Mouse (Mus musculus) forebrain, embryonic 15.5 days (tissue): Measurements from ENCODE around the gene Gm20379. TPM values are rescaled to one million over a fixed set of nuclear protein-coding genes. Genes with fewer than 3 reads are reported as not detected.

Experiments
- ATAC-seq: fragments of 200-750 bp; cut with Nextera tagmentation; replicated peaks from 2 replicates; pipeline ENCODE4 v1.8.0; 2017; ENCODE audit warnings: mild to moderate bottlenecking, moderate TSS enrichment, moderate library complexity
- H3K27ac ChIP-seq: fragments of 300-500 bp; sonication (generic); replicated peaks from 2 replicates; pipeline ENCODE4 v1.5.1; 2015; ENCODE audit warnings: mild to moderate bottlenecking, inconsistent platforms
- H3K27me3 ChIP-seq: fragments of 300-500 bp; sonication (generic); 2 replicates; pipeline ENCODE4 v1.6.1; 2015; ENCODE audit warnings: inconsistent platforms
- H3K36me3 ChIP-seq: fragments of 300-500 bp; sonication (generic); 2 replicates; pipeline ENCODE4 v1.6.1; 2015; ENCODE audit warnings: mild to moderate bottlenecking, inconsistent platforms
- H3K4me1 ChIP-seq: fragments of 300-500 bp; sonication (generic); 2 replicates; pipeline ENCODE4 v1.6.1; 2015; ENCODE audit warnings: inconsistent platforms
- H3K4me2 ChIP-seq: fragments of 300-500 bp; sonication (generic); replicated peaks from 2 replicates; pipeline ENCODE4 v1.6.1; 2015; ENCODE audit warnings: mild to moderate bottlenecking, inconsistent platforms
- H3K4me3 ChIP-seq: fragments of 300-500 bp; sonication (generic); 2 replicates; pipeline ENCODE4 v1.5.1; 2015; ENCODE audit warnings: mild to moderate bottlenecking, inconsistent platforms
- H3K9ac ChIP-seq: fragments of 300-500 bp; sonication (generic); replicated peaks from 2 replicates; pipeline ENCODE4 v1.6.1; 2015; ENCODE audit warnings: mild to moderate bottlenecking, inconsistent platforms
- H3K9me3 ChIP-seq: fragments of 300-500 bp; sonication (generic); 2 replicates; pipeline ENCODE4 v1.6.1; 2016; ENCODE audit warnings: inconsistent platforms
- WGBS: fragments of 180-500 bp; shearing (Covaris S2); methylation state at CpG from one replicate; pipeline ENCODE4 v1.1.7; 2015; ENCODE audit warnings: mixed read lengths; 5-methylcytosine and 5-hydroxymethylcytosine counted together
- polyA plus RNA-seq: library from polyadenylated mRNA; unstranded; fragments of >200 nt; fragmentation: Nextera tagmentation; extraction: Ambion mirVana; gene quantifications from 2 replicates; pipeline ENCODE4 v1.2.1, GENCODE M21; 2015

Gene Gm20379
- 1.2 and 1.3 TPM in 2 replicates for polyA plus RNA-seq

GRCm38 (mm10) chr13:92305680-92306079, at the start of gene Gm20379:
TSS of gene Gm20379 (plus strand) at chr13:92305980.
- no peak within 1 kb of the TSS for H3K27ac ChIP-seq
- no peaks in the 10 kb centered on the region for H3K27me3 ChIP-seq
- no peaks in the 10 kb centered on the region for H3K4me1 ChIP-seq
- peaks cover 18% of the 10 kb centered on the region for H3K36me3 ChIP-seq
- no peak within 1 kb of the TSS for H3K4me3 ChIP-seq
- no peak within 1 kb of the TSS for H3K9ac ChIP-seq
- no peak within 1 kb of the TSS for H3K4me2 ChIP-seq
- 99% methylated on average over 11 of the region's 11 CpGs for whole genome bisulfite sequencing
- H3K9me3 ChIP-seq: no peaks in the 10 kb centered on the region
- ATAC-seq: no peak

- Histone ChIP-seq H3K36me3 (no peaks in the 10 kb centered on the region), H3K4me2 (no peak overlapping the region), H3K4me1 (no peaks in the 10 kb centered on the region), H3K4me3 (no peak overlapping the region), H3K27me3 (no peaks in the 10 kb centered on the region), H3K9me3 (no peaks in the 10 kb centered on the region), H3K9ac (no peak overlapping the region), H3K27ac (no peak overlapping the region)
- WGBS: 86% methylated on average over 5 of the region's 5 CpGs
- ATAC-seq: no peak
These were observed 44.5 kb upstream of the Gm20379 start for GRCm38 (mm10) chr13:92261329-92261728.

- H3K9ac ChIP-seq: no peak overlapping the region
- no peaks in the 10 kb centered on the region for H3K27me3 ChIP-seq
- H3K4me2 ChIP-seq: no peak overlapping the region
- no peaks in the 10 kb centered on the region for H3K4me1 ChIP-seq
- no peak overlapping the region for H3K27ac ChIP-seq
- no peak for ATAC-seq
- 92% methylated on average over 6 of the region's 6 CpGs for WGBS
- H3K9me3 ChIP-seq: no peaks in the 10 kb centered on the region
- H3K36me3 ChIP-seq: no peaks in the 10 kb centered on the region
- H3K4me3 ChIP-seq: no peak overlapping the region
These were observed 42.2 kb upstream of the Gm20379 start for GRCm38 (mm10) chr13:92263566-92263965.

- H3K27ac ChIP-seq: no peak overlapping the region
- H3K36me3 ChIP-seq: no peaks in the 10 kb centered on the region
- H3K27me3 ChIP-seq: no peaks in the 10 kb centered on the region
- H3K4me2 ChIP-seq: no peak overlapping the region
- no peaks in the 10 kb centered on the region for H3K9me3 ChIP-seq
- no peak for ATAC-seq
- 84% methylated on average over 3 of the region's 3 CpGs for WGBS
- no peaks in the 10 kb centered on the region for H3K4me1 ChIP-seq
- no peak overlapping the region for H3K4me3 ChIP-seq
- H3K9ac ChIP-seq: no peak overlapping the region
These were observed 38.7 kb upstream of the Gm20379 start for GRCm38 (mm10) chr13:92267076-92267475.

- Histone ChIP-seq H3K9me3 (no peaks in the 10 kb centered on the region), H3K4me2 (no peak overlapping the region), H3K27me3 (no peaks in the 10 kb centered on the region), H3K4me1 (no peaks in the 10 kb centered on the region), H3K9ac (no peak overlapping the region), H3K27ac (no peak overlapping the region), H3K36me3 (no peaks in the 10 kb centered on the region), H3K4me3 (no peak overlapping the region)
- WGBS: 71% methylated on average over 14 of the region's 14 CpGs
- 0 out of 2 replicates have a peak, but pooled peaks have one; percentile 38 for ATAC-seq
These were observed 31.2 kb upstream of the Gm20379 start for GRCm38 (mm10) chr13:92274274-92275198.

- Histone ChIP-seq H3K4me3 (no peak overlapping the region), H3K27ac (no peak overlapping the region), H3K4me2 (no peak overlapping the region), H3K36me3 (no peaks in the 10 kb centered on the region), H3K27me3 (no peaks in the 10 kb centered on the region), H3K9ac (no peak overlapping the region), H3K4me1 (no peaks in the 10 kb centered on the region), H3K9me3 (no peaks in the 10 kb centered on the region)
- WGBS: 93% methylated on average over 9 of the region's 9 CpGs
- ATAC-seq: no peak
These were observed 30.5 kb upstream of the Gm20379 start for GRCm38 (mm10) chr13:92275292-92275691.

- H3K4me1 ChIP-seq: no peaks in the 10 kb centered on the region
- H3K36me3 ChIP-seq: no peaks in the 10 kb centered on the region
- no peak overlapping the region for H3K9ac ChIP-seq
- no peak overlapping the region for H3K27ac ChIP-seq
- H3K4me3 ChIP-seq: no peak overlapping the region
- WGBS: 85% methylated on average over 2 of the region's 2 CpGs
- no peak for ATAC-seq
- no peaks in the 10 kb centered on the region for H3K9me3 ChIP-seq
- no peaks in the 10 kb centered on the region for H3K27me3 ChIP-seq
- no peak overlapping the region for H3K4me2 ChIP-seq
These were observed 28.8 kb upstream of the Gm20379 start for GRCm38 (mm10) chr13:92277027-92277426.

- Histone ChIP-seq H3K4me2 (no peak overlapping the region), H3K4me1 (no peaks in the 10 kb centered on the region), H3K27ac (no peak overlapping the region), H3K9ac (no peak overlapping the region), H3K9me3 (no peaks in the 10 kb centered on the region), H3K4me3 (no peak overlapping the region), H3K36me3 (no peaks in the 10 kb centered on the region), H3K27me3 (no peaks in the 10 kb centered on the region)
- WGBS: 87% methylated on average over 4 of the region's 4 CpGs
- no peak for ATAC-seq
These were observed 14.2 kb upstream of the Gm20379 start for GRCm38 (mm10) chr13:92291605-92292004.

- Histone ChIP-seq H3K36me3 (no peaks in the 10 kb centered on the region; the same call in 1 of the 2 replicates), H3K9me3 (no peaks in the 10 kb centered on the region), H3K4me2 (no peak overlapping the region), H3K4me3 (no peak overlapping the region), H3K4me1 (no peaks in the 10 kb centered on the region), H3K9ac (no peak overlapping the region), H3K27ac (no peak overlapping the region), H3K27me3 (no peaks in the 10 kb centered on the region)
- WGBS: 89% methylated on average over 5 of the region's 5 CpGs
- ATAC-seq: no peak
These were observed 11.9 kb upstream of the Gm20379 start for GRCm38 (mm10) chr13:92293883-92294282.

GRCm38 (mm10) chr13:92296490-92296889, 9.3 kb upstream of the Gm20379 start:
- Histone ChIP-seq H3K4me1 (no peaks in the 10 kb centered on the region), H3K9me3 (no peaks in the 10 kb centered on the region), H3K4me2 (no peak overlapping the region), H3K27me3 (no peaks in the 10 kb centered on the region), H3K9ac (no peak overlapping the region), H3K4me3 (no peak overlapping the region), H3K36me3 (no peaks in the 10 kb centered on the region; the same call in 1 of the 2 replicates), H3K27ac (no peak overlapping the region)
- ATAC-seq: no peak
- WGBS: 97% methylated on average over 4 of the region's 4 CpGs

GRCm38 (mm10) chr13:92297021-92297420, 8.8 kb upstream of the Gm20379 start:
- Histone ChIP-seq H3K36me3 (no peaks in the 10 kb centered on the region; the same call in 1 of the 2 replicates), H3K4me2 (no peak overlapping the region), H3K27me3 (no peaks in the 10 kb centered on the region), H3K4me3 (no peak overlapping the region), H3K4me1 (no peaks in the 10 kb centered on the region), H3K9me3 (no peaks in the 10 kb centered on the region), H3K9ac (no peak overlapping the region), H3K27ac (no peak overlapping the region)
- WGBS: 89% methylated on average over 2 of the region's 2 CpGs
- no peak for ATAC-seq

- Histone ChIP-seq H3K4me3 (no peak overlapping the region), H3K9ac (no peak overlapping the region), H3K36me3 (peaks cover 1% of the 10 kb centered on the region; the same call in 1 of the 2 replicates), H3K27ac (no peak overlapping the region), H3K27me3 (no peaks in the 10 kb centered on the region), H3K4me1 (no peaks in the 10 kb centered on the region), H3K4me2 (no peak overlapping the region), H3K9me3 (no peaks in the 10 kb centered on the region)
- WGBS: 87% methylated on average over 1 of the region's 1 CpGs
- ATAC-seq: no peak
These were observed 6.3 kb upstream of the Gm20379 start for GRCm38 (mm10) chr13:92299522-92299921.
